Mouse (Mus musculus): ENCODE results near the gene Rabgap1l. TPM values are rescaled to one million over a fixed set of nuclear protein-coding genes. Genes with fewer than 3 reads are reported as not detected.
"Not testable (repeated sequence)": the region's sequence is repeated elsewhere in the genome, so short reads cannot be mapped to it uniquely, and the experiment has no call there.

The Rabgap1l gene
- polyA plus RNA-seq, 1 experiment from 2014 or later, result 18.7 TPM

GRCm38 (mm10) chr1:160689511-160689910 is 103.5 kb downstream of the Rabgap1l start:
- ATAC-seq (ENCODE audit: low FRiP score, low read depth), result no peak
- Histone ChIP-seq H3K36me3 (0 out of 2 replicates have a peak, but pooled peaks cover 4% of the 10 kb centered on the region), H3K9me3 (no peaks in the 10 kb centered on the region; the same call in 1 of the 2 replicates), H3K27ac (no peak overlapping the region), H3K9ac (no peak overlapping the region), H3K4me3 (no peak overlapping the region), H3K27me3 (no peaks in the 10 kb centered on the region), H3K4me2 (replicated peaks) (no peak overlapping the region), H3K4me1 (peaks cover 5% of the 10 kb centered on the region; the same call in 1 of the 2 replicates)

- H3K27ac ChIP-seq, result no peak overlapping the region
- no peak for ATAC-seq (ENCODE audit: low FRiP score, low read depth)
- H3K9ac ChIP-seq, result no peak overlapping the region
- 88% methylated on average over 2 of the region's 2 CpGs for WGBS
- no peak overlapping the region for H3K4me2 ChIP-seq (replicated peaks)
- H3K4me3 ChIP-seq, result no peak overlapping the region
- 0 out of 2 replicates have a peak, but pooled peaks cover 4% of the 10 kb centered on the region for H3K36me3 ChIP-seq
- H3K27me3 ChIP-seq, result no peaks in the 10 kb centered on the region
- no peaks in the 10 kb centered on the region for H3K4me1 ChIP-seq
- no peaks in the 10 kb centered on the region; the same call in 1 of the 2 replicates for H3K9me3 ChIP-seq
These were observed 108.8 kb downstream of the Rabgap1l start for GRCm38 (mm10) chr1:160684251-160684650.

- H3K4me3 ChIP-seq, result no peak overlapping the region
- H3K36me3 ChIP-seq, result 0 out of 2 replicates have a peak, but pooled peaks cover 4% of the 10 kb centered on the region
- no peak overlapping the region for H3K27ac ChIP-seq
- H3K9me3 ChIP-seq, result no peaks in the 10 kb centered on the region; the same call in 1 of the 2 replicates
- no peak overlapping the region for H3K9ac ChIP-seq
- no peak overlapping the region for H3K4me2 ChIP-seq (replicated peaks)
- ATAC-seq (ENCODE audit: low FRiP score, low read depth), result no peak
- no peaks in the 10 kb centered on the region for H3K4me1 ChIP-seq
- WGBS, result 86% methylated on average over 3 of the region's 3 CpGs
- H3K27me3 ChIP-seq, result no peaks in the 10 kb centered on the region
These were observed 111.5 kb downstream of the Rabgap1l start for GRCm38 (mm10) chr1:160681398-160682050.

DNA sequence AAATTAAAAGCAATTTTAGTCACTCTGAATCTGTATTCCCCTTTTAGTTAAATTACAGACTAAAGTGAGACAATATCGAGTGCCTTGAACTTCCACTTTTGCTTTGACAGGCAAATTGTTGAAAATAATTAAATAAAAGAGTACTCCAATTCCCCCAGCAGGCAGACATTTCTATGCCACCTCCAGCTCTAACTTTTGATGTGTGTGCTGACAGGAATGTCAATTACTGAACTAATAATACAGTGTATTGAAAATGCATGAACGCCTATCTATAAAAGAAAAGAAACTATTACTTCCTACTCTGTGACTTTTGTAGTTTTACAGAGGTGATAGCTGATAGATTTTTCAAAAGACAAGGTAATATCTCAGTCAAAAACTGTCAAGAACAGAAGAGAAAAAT is 118.2 kb downstream of the Rabgap1l start:
- H3K4me3 ChIP-seq, result no peak overlapping the region
- no peaks in the 10 kb centered on the region for H3K4me1 ChIP-seq
- no peaks in the 10 kb centered on the region for H3K9me3 ChIP-seq
- 73% methylated on average over 2 of the region's 2 CpGs for WGBS
- no peaks in the 10 kb centered on the region for H3K36me3 ChIP-seq
- H3K27ac ChIP-seq, result no peak overlapping the region
- no peak overlapping the region for H3K4me2 ChIP-seq (replicated peaks)
- ATAC-seq (ENCODE audit: low FRiP score, low read depth), result no peak
- H3K9ac ChIP-seq, result no peak overlapping the region
- no peaks in the 10 kb centered on the region for H3K27me3 ChIP-seq

- no peaks in the 10 kb centered on the region for H3K4me1 ChIP-seq
- H3K36me3 ChIP-seq, result no peaks in the 10 kb centered on the region
- no peak overlapping the region for H3K27ac ChIP-seq
- no peak overlapping the region for H3K4me3 ChIP-seq
- ATAC-seq (ENCODE audit: low FRiP score, low read depth), result no peak; the same call in 1 of the 2 replicates
- WGBS, result 60% methylated on average over 3 of the region's 3 CpGs
- H3K27me3 ChIP-seq, result no peaks in the 10 kb centered on the region
- no peak overlapping the region for H3K9ac ChIP-seq
- no peaks in the 10 kb centered on the region for H3K9me3 ChIP-seq
- H3K4me2 ChIP-seq (replicated peaks), result no peak overlapping the region
These were observed 120.8 kb downstream of the Rabgap1l start for GRCm38 (mm10) chr1:160672088-160672814.

DNA sequence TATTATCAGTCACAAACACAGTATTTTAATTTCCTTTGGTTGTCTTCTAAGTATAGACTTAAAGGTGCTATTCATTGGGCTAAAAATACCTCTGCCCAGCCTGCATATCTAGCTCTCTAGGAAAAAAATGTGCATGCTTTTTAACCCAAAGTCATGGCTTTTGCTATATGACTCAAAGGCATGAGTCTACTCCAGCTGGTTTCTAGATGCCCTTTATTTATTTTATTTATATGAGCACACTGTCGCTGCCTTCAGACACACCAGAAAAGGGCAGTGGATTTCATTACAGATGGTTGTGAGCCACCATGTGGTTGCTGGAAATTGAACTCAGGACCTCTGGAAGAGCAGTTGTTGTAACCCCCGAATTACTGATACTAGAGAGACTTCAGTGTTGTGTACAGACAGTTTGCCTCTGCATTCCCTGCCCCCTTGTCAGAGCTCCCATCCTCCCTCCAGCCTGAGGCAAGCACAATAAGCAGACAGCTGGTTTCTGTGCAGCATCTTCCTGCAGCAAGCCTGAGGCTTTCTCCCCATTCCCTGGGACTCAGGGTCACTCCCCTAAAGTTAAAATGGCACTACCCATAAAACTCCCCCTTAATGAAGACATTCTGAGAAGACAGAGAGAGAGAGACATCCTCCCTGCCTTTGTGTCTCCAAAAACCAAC is 137.1 kb downstream of the Rabgap1l start:
- no peak overlapping the region for H3K9ac ChIP-seq
- no peaks in the 10 kb centered on the region for H3K36me3 ChIP-seq
- no peak overlapping the region for H3K4me2 ChIP-seq (replicated peaks)
- no peak overlapping the region for H3K27ac ChIP-seq
- ATAC-seq (ENCODE audit: low FRiP score, low read depth), result no peak
- no peaks in the 10 kb centered on the region for H3K27me3 ChIP-seq
- H3K9me3 ChIP-seq, result no peaks in the 10 kb centered on the region
- no peaks in the 10 kb centered on the region for H3K4me1 ChIP-seq
- 32% methylated on average over 2 of the region's 2 CpGs for WGBS
- no peak overlapping the region for H3K4me3 ChIP-seq

GRCm38 (mm10) chr1:160651691-160652090 is 141.3 kb downstream of the Rabgap1l start:
- no peak overlapping the region for H3K4me2 ChIP-seq (replicated peaks)
- no peaks in the 10 kb centered on the region for H3K27me3 ChIP-seq
- H3K27ac ChIP-seq, result no peak overlapping the region
- no peaks in the 10 kb centered on the region for H3K36me3 ChIP-seq
- H3K9me3 ChIP-seq, result no peaks in the 10 kb centered on the region
- no peak overlapping the region for H3K4me3 ChIP-seq
- ATAC-seq (ENCODE audit: low FRiP score, low read depth), result no peak
- peaks cover 9% of the 10 kb centered on the region for H3K4me1 ChIP-seq
- WGBS, result 47% methylated on average over 3 of the region's 3 CpGs
- no peak overlapping the region for H3K9ac ChIP-seq

DNA sequence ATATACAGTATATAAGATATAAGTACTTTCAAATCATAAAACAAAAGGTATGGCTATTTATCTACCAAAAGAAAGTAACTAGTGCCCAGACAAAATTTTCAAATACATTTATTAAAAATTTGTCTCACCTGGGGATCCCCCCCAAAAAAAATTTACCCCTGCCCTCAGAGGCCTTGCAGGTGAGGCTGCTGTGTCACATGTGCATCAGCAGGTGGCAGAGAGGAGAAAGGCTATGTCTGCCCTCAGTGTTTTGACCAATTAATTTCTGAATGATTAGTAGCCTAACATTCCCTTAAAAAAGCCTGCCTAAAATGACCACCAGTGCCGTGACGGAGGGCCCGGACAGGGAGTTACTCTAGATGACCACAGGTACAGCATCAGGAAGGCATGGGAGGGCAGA is 147.6 kb downstream of the Rabgap1l start:
- H3K27ac ChIP-seq, result no peak overlapping the region
- H3K9me3 ChIP-seq, result no peaks in the 10 kb centered on the region
- H3K36me3 ChIP-seq, result no peaks in the 10 kb centered on the region
- no peak for ATAC-seq (ENCODE audit: low FRiP score, low read depth)
- H3K4me2 ChIP-seq (replicated peaks), result no peak overlapping the region
- 92% methylated on average over 3 of the region's 3 CpGs for WGBS
- peaks cover 8% of the 10 kb centered on the region for H3K4me1 ChIP-seq
- H3K9ac ChIP-seq, result no peak overlapping the region
- no peak overlapping the region for H3K4me3 ChIP-seq
- H3K27me3 ChIP-seq, result no peaks in the 10 kb centered on the region

DNA sequence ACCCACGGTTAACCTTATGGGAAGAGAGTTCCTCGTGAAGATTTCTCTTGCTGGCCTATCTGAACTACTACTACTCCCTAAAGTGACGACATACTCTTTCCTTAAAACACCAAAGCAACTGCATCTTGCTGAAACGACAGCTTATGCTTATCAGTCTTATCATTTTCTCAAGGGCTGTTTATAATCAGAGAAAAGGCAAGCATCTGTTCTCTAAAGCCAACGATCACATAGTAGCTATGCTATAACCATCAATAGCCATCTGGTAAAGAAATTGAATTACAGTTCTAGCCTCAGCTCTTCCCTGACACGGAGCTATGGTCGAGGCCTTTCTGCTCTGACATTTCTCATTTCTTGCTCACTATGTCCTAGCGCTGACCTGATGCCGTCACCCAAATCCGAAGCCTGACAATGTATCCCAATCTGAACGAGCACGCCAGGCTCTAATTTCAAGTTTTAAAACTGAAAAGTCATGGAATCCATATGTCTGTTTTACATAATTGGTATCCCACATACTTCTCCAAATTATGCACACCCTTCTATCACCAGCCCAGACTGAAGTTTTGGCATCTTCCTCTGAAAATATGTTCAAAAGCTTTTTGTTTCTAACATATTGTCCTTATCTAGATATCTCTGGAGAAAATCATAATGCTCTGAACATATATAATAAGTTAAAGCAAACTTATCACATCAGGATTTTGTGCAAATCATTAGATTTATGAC is 164.6 kb downstream of the Rabgap1l start:
- 0 out of 2 replicates have a peak, but pooled peaks cover 2% of the 10 kb centered on the region for H3K27me3 ChIP-seq
- 74% methylated on average over 12 of the region's 12 CpGs for WGBS
- H3K36me3 ChIP-seq, result no peaks in the 10 kb centered on the region
- H3K9me3 ChIP-seq, result no peaks in the 10 kb centered on the region
- H3K9ac ChIP-seq, result no peak overlapping the region
- H3K27ac ChIP-seq, result no peak overlapping the region
- no peak overlapping the region for H3K4me3 ChIP-seq
- H3K4me2 ChIP-seq (replicated peaks), result no peak overlapping the region
- peaks cover 13% of the 10 kb centered on the region; the same call in 1 of the 2 replicates for H3K4me1 ChIP-seq
- no peak for ATAC-seq (ENCODE audit: low FRiP score, low read depth)

- not testable (repeated sequence) for H3K4me2 ChIP-seq (replicated peaks); H3K27ac ChIP-seq; H3K9me3 ChIP-seq; H3K9ac ChIP-seq; H3K4me3 ChIP-seq; H3K36me3 ChIP-seq; ATAC-seq (ENCODE audit: low FRiP score, low read depth); H3K4me1 ChIP-seq; H3K27me3 ChIP-seq
- WGBS, result 85% methylated on average over 4 of the region's 4 CpGs
These were observed 168.5 kb downstream of the Rabgap1l start for GRCm38 (mm10) chr1:160624354-160625120.

GRCm38 (mm10) chr1:160618201-160618600 is 174.8 kb downstream of the Rabgap1l start:
- 2% methylated on average over 2 of the region's 2 CpGs for WGBS
- peak; percentile 57 for ATAC-seq (ENCODE audit: low FRiP score, low read depth)

More at GRCm38 (mm10) chr1:160618201-160618600, 174.8 kb downstream of the Rabgap1l start:
- Histone ChIP-seq H3K4me2 (replicated peaks) (no peak overlapping the region), H3K4me3 (no peak overlapping the region), H3K9me3 (0 out of 2 replicates have a peak, but pooled peaks cover 3% of the 10 kb centered on the region), H3K36me3 (no peaks in the 10 kb centered on the region), H3K27ac (no peak overlapping the region), H3K27me3 (no peaks in the 10 kb centered on the region), H3K9ac (no peak overlapping the region), H3K4me1 (no peaks in the 10 kb centered on the region)
